Mouse (Mus musculus): Measurements from ENCODE around the gene Cope.
A peak's percentile ranks its signal among the peaks of the same experiment; 100 is the strongest.

Gene Cope

GRCm38 (mm10) chr8:70302358-70302890, at the start of gene Cope, which contains the start of gene Ddx49:
TSS of gene Cope (plus strand) at chr8:70302518.
TSS of gene Ddx49 (minus strand) at chr8:70302489.
- TF ChIP-seq POU5F1 (IDR thresholded peaks at IDR 0.05; ENCODE audit: borderline replicate concordance, low read length) (no peak), CTCF (conservative IDR thresholded peaks at IDR 0.05; ENCODE audit: low read length) (no peak), NANOG (IDR thresholded peaks at IDR 0.05; ENCODE audit: borderline replicate concordance, low read length) (no peak)
- H3K36me3 ChIP-seq (ENCODE audit: insufficient read depth, low read length) = peaks cover 73% of the 10 kb centered on the region
- H3K9me3 ChIP-seq (ENCODE audit: low read length) = no peaks in the 10 kb centered on the region
- peak within 1 kb of the TSS; percentile 99 for H3K4me3 ChIP-seq (replicated peaks; ENCODE audit: low read length)
- peaks cover 37% of the 10 kb centered on the region for H3K4me1 ChIP-seq (replicated peaks; ENCODE audit: low read depth, low read length)
- H3K27me3 ChIP-seq (ENCODE audit: insufficient read depth, low read length) = no peaks in the 10 kb centered on the region

GRCm38 (mm10) chr8:70254628-70255027, 47.7 kb upstream of the Cope start:
- Histone ChIP-seq H3K4me3 (replicated peaks; ENCODE audit: low read length) (no peak overlapping the region), H3K4me1 (replicated peaks; ENCODE audit: low read depth, low read length) (peaks cover 48% of the 10 kb centered on the region), H3K36me3 (ENCODE audit: insufficient read depth, low read length) (peaks cover 100% of the 10 kb centered on the region), H3K9me3 (ENCODE audit: low read length) (no peaks in the 10 kb centered on the region), H3K27me3 (ENCODE audit: insufficient read depth, low read length) (no peaks in the 10 kb centered on the region)
- no peak for TF ChIP-seq POU5F1 (IDR thresholded peaks at IDR 0.05; ENCODE audit: borderline replicate concordance, low read length)
- no peak for TF ChIP-seq NANOG (IDR thresholded peaks at IDR 0.05; ENCODE audit: borderline replicate concordance, low read length)
- TF ChIP-seq CTCF (conservative IDR thresholded peaks at IDR 0.05; ENCODE audit: low read length) = no peak

GRCm38 (mm10) chr8:70257456-70257855, 44.9 kb upstream of the Cope start:
- peaks cover 43% of the 10 kb centered on the region for H3K4me1 ChIP-seq (replicated peaks; ENCODE audit: low read depth, low read length)

GRCm38 (mm10) chr8:70258600-70258999, 43.7 kb upstream of the Cope start:
- no peak overlapping the region for H3K4me3 ChIP-seq (replicated peaks; ENCODE audit: low read length)
- peaks cover 100% of the 10 kb centered on the region for H3K36me3 ChIP-seq (ENCODE audit: insufficient read depth, low read length)
- no peaks in the 10 kb centered on the region for H3K27me3 ChIP-seq (ENCODE audit: insufficient read depth, low read length)

More at GRCm38 (mm10) chr8:70257456-70257855, 44.9 kb upstream of the Cope start:
- TF ChIP-seq CTCF (conservative IDR thresholded peaks at IDR 0.05; ENCODE audit: low read length) (no peak), NANOG (IDR thresholded peaks at IDR 0.05; ENCODE audit: borderline replicate concordance, low read length) (no peak), POU5F1 (IDR thresholded peaks at IDR 0.05; ENCODE audit: borderline replicate concordance, low read length) (no peak)
- H3K36me3 ChIP-seq (ENCODE audit: insufficient read depth, low read length) = peaks cover 100% of the 10 kb centered on the region
- no peaks in the 10 kb centered on the region for H3K27me3 ChIP-seq (ENCODE audit: insufficient read depth, low read length)
- H3K9me3 ChIP-seq (ENCODE audit: low read length) = no peaks in the 10 kb centered on the region
- no peak overlapping the region for H3K4me3 ChIP-seq (replicated peaks; ENCODE audit: low read length)

GRCm38 (mm10) chr8:70259043-70259442, 43.3 kb upstream of the Cope start:
- Histone ChIP-seq H3K27me3 (ENCODE audit: insufficient read depth, low read length) (no peaks in the 10 kb centered on the region), H3K36me3 (ENCODE audit: insufficient read depth, low read length) (peaks cover 100% of the 10 kb centered on the region), H3K4me3 (replicated peaks; ENCODE audit: low read length) (no peak overlapping the region), H3K4me1 (replicated peaks; ENCODE audit: low read depth, low read length) (peaks cover 39% of the 10 kb centered on the region), H3K9me3 (ENCODE audit: low read length) (no peaks in the 10 kb centered on the region)
- TF ChIP-seq NANOG (IDR thresholded peaks at IDR 0.05; ENCODE audit: borderline replicate concordance, low read length) (no peak), CTCF (conservative IDR thresholded peaks at IDR 0.05; ENCODE audit: low read length) (no peak), POU5F1 (IDR thresholded peaks at IDR 0.05; ENCODE audit: borderline replicate concordance, low read length) (no peak)

More at GRCm38 (mm10) chr8:70258600-70258999, 43.7 kb upstream of the Cope start:
- Histone ChIP-seq H3K4me1 (replicated peaks; ENCODE audit: low read depth, low read length) (peaks cover 40% of the 10 kb centered on the region), H3K9me3 (ENCODE audit: low read length) (no peaks in the 10 kb centered on the region)
- TF ChIP-seq POU5F1 (IDR thresholded peaks at IDR 0.05; ENCODE audit: borderline replicate concordance, low read length) = no peak
- TF ChIP-seq CTCF (conservative IDR thresholded peaks at IDR 0.05; ENCODE audit: low read length) = no peak
- TF ChIP-seq NANOG (IDR thresholded peaks at IDR 0.05; ENCODE audit: borderline replicate concordance, low read length) = no peak

GRCm38 (mm10) chr8:70267674-70268073, 34.6 kb upstream of the Cope start:
- peaks cover 38% of the 10 kb centered on the region for H3K4me1 ChIP-seq (replicated peaks; ENCODE audit: low read depth, low read length)
- no peaks in the 10 kb centered on the region for H3K9me3 ChIP-seq (ENCODE audit: low read length)
- TF ChIP-seq POU5F1 (IDR thresholded peaks at IDR 0.05; ENCODE audit: borderline replicate concordance, low read length) = no peak
- TF ChIP-seq CTCF (conservative IDR thresholded peaks at IDR 0.05; ENCODE audit: low read length) = no peak
- no peak for TF ChIP-seq NANOG (IDR thresholded peaks at IDR 0.05; ENCODE audit: borderline replicate concordance, low read length)
- no peaks in the 10 kb centered on the region for H3K27me3 ChIP-seq (ENCODE audit: insufficient read depth, low read length)
- H3K4me3 ChIP-seq (replicated peaks; ENCODE audit: low read length) = no peak overlapping the region
- H3K36me3 ChIP-seq (ENCODE audit: insufficient read depth, low read length) = peaks cover 55% of the 10 kb centered on the region

- TF ChIP-seq NANOG (IDR thresholded peaks at IDR 0.05; ENCODE audit: borderline replicate concordance, low read length) = no peak
- TF ChIP-seq CTCF (conservative IDR thresholded peaks at IDR 0.05; ENCODE audit: low read length) = no peak
- no peak for TF ChIP-seq POU5F1 (IDR thresholded peaks at IDR 0.05; ENCODE audit: borderline replicate concordance, low read length)
- Histone ChIP-seq H3K27me3 (ENCODE audit: insufficient read depth, low read length) (no peaks in the 10 kb centered on the region), H3K4me3 (replicated peaks; ENCODE audit: low read length) (no peak overlapping the region), H3K4me1 (replicated peaks; ENCODE audit: low read depth, low read length) (peaks cover 44% of the 10 kb centered on the region), H3K36me3 (ENCODE audit: insufficient read depth, low read length) (peaks cover 49% of the 10 kb centered on the region), H3K9me3 (ENCODE audit: low read length) (0 out of 2 replicates have a peak, but pooled peaks cover 3% of the 10 kb centered on the region)
Measured at GRCm38 (mm10) chr8:70268311-70268710, 34.0 kb upstream of the Cope start.

- H3K4me1 ChIP-seq (replicated peaks; ENCODE audit: low read depth, low read length) = peaks cover 51% of the 10 kb centered on the region
- 0 out of 2 replicates have a peak, but pooled peaks cover 5% of the 10 kb centered on the region for H3K9me3 ChIP-seq (ENCODE audit: low read length)
- H3K27me3 ChIP-seq (ENCODE audit: insufficient read depth, low read length) = no peaks in the 10 kb centered on the region
- TF ChIP-seq POU5F1 (IDR thresholded peaks at IDR 0.05; ENCODE audit: borderline replicate concordance, low read length) (no peak), CTCF (conservative IDR thresholded peaks at IDR 0.05; ENCODE audit: low read length) (peak; percentile 91), NANOG (IDR thresholded peaks at IDR 0.05; ENCODE audit: borderline replicate concordance, low read length) (no peak)
- H3K36me3 ChIP-seq (ENCODE audit: insufficient read depth, low read length) = peaks cover 42% of the 10 kb centered on the region
- H3K4me3 ChIP-seq (replicated peaks; ENCODE audit: low read length) = no peak overlapping the region
Measured at GRCm38 (mm10) chr8:70268799-70269565, 33.3 kb upstream of the Cope start.
